Mouse (Mus musculus): Measurements from ENCODE around the gene Pfn3.

DNA sequence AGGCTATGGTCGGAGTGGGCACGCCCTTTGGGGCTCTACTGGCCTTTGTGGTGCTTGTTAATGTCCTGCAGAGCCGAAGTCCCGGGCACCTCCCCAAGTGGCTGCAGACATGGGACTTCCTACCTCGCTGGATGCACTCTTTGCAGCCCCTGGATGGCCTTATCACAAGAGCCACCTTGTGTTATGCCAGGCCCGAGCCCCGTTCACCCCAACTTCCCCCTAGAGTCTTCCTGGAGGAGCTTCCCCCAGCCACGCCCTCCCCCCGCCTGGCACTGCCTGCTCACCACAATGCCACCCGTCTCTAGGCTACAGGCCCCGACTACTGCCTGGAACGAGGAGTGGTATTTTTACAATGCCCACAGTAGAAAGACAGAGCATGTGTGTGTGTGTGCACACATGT lies 1.7 kb downstream of the Pfn3 start:
- TF ChIP-seq POLR2A (IDR thresholded peaks at IDR 0.05; ENCODE audit: insufficient read depth, low read length) (no peak), CTCF (IDR thresholded peaks at IDR 0.05; ENCODE audit: low read depth, low read length) (no peak)

Data from ES-Bruce4 (cell line).